In genomic region chr8:72024886-72025285, GRCm38 (mm10) we compare ENCODE assay signal across 11 mouse cellular contexts. TPM values are rescaled to one million over a fixed set of nuclear protein-coding genes. Genes with fewer than 3 reads are reported as not detected.
DNase-seq lines count a peak whose midpoint lies in the region; TF ChIP-seq lines count a peak whose summit lies in the region.
"Not testable (repeated sequence)": the region's sequence is repeated elsewhere in the genome, so short reads cannot be mapped to it uniquely, and the experiment has no call there.
"Had no signal": no experiment of that assay in that cellular context is flagged by ENCODE, and none has a peak within 500 bp of the region (broad histone marks: within the 10 kb centered on the region; RNA-seq: fewer than 3 reads in every experiment).

No protein-coding gene starts in this region.

- TF ChIP-seq CTCF in layer of hippocampus, adult 2 months (conservative IDR thresholded peaks at IDR 0.05), result peak; percentile 44

- H3K4me3 ChIP-seq in layer of hippocampus, adult 2 months, result not testable (repeated sequence)

- H3K27ac ChIP-seq in layer of hippocampus, adult 2 months, result not testable (repeated sequence)

- intact Hi-C loops in heart, postnatal 14 days (cut with DNase I), result loop anchor here (1.0 kb wide), 1 partner anchor 8 kb away; no protein-coding TSS in a partner anchor
- intact Hi-C loops in left cerebral cortex, postnatal 25 days (cut with DNase I), result loop anchor here (1.0 kb wide), 1 partner anchor 8 kb away; no protein-coding TSS in a partner anchor

- DNase-seq in adrenal gland, adult 18-20 months (ENCODE audit: low spot score in 2 of 2), result peak; percentile 31 to 52
- peak; percentile 38 to 41 for DNase-seq in cerebellum, postnatal 36 days
- DNase-seq in heart, postnatal 14 days, result peak; percentile 38 to 65
- DNase-seq in layer of hippocampus, adult 2 months (ENCODE audit: low spot score in 2 of 2), result peak in 1 of 2 experiments; percentile 42
- peak; percentile 24 to 38 for DNase-seq in left cerebral cortex, postnatal 25 days (ENCODE audit: low spot score in 2 of 2)
- DNase-seq in right cerebral cortex, adult 18-20 months, result peak; percentile 33
- DNase-seq in thymus, postnatal 36 days, result peak; percentile 27 to 32

RNA-seq across cellular contexts. Expression of gene Cyp4f18, which starts 15.5 kb away (rescaled TPM):
- 10 to 100 TPM in 1 of 2 experiments, 1 to 10 TPM in 1; 9.5 to 15.5 TPM for total RNA-seq in adrenal gland, adult 18-20 months (2021)
- under 1 TPM; 0.38 to 0.56 TPM for total RNA-seq in heart, postnatal 14 days (2021)
- total RNA-seq in layer of hippocampus, adult 2 months (2021), result not detected
- total RNA-seq in left cerebral cortex, postnatal 25 days (2021), result not detected
- total RNA-seq: layer of hippocampus, postnatal 14 days had no signal

RNA-seq across cellular contexts. Expression of gene Olfr372, which starts 16.1 kb away (rescaled TPM):
- not detected for total RNA-seq in adrenal gland, adult 18-20 months (2021)
- total RNA-seq in heart, postnatal 14 days (2021), result not detected
- not detected for total RNA-seq in layer of hippocampus, adult 2 months (2021)
- total RNA-seq in left cerebral cortex, postnatal 25 days (2021), result not detected
- total RNA-seq: adrenal gland, adult 8-10 months; ES-E14; gastrocnemius, adult 8-10 months; layer of hippocampus, postnatal 14 days had no signal

RNA-seq across cellular contexts. Expression of gene Olfr373, which starts 58.1 kb away (rescaled TPM):
- total RNA-seq in adrenal gland, adult 18-20 months (2021), result not detected
- total RNA-seq in heart, postnatal 14 days (2021), result not detected
- not detected for total RNA-seq in layer of hippocampus, adult 2 months (2021)
- total RNA-seq in left cerebral cortex, postnatal 25 days (2021), result not detected
- total RNA-seq: adrenal gland, adult 8-10 months; gastrocnemius, adult 8-10 months; layer of hippocampus, postnatal 14 days had no signal

Comparison
In these comparisons a context has a peak if more than half of its experiments do, and no peak if none do; other contexts are left out.
1. RNA of gene Cyp4f18, which starts 15.5 kb away (total RNA-seq): 9.5 to 15.5 TPM in adrenal gland, adult 18-20 months; 0.38 to 0.56 TPM in heart, postnatal 14 days, not detected in layer of hippocampus, adult 2 months and not detected in left cerebral cortex, postnatal 25 days; every median in the first group is over 4 times any median in the second.